Mouse (Mus musculus) liver, adult 2 months (tissue): ENCODE results near the gene BC005624.

Source experiments
- CTCF ChIP-seq: fragments of 200-500 bp; IDR thresholded peaks from 2 replicates; pipeline ENCODE4 v1.5.1; 2011; ENCODE audit warnings: low read depth, low read length, control low read depth
- POLR2A ChIP-seq: fragments of 200-500 bp; IDR thresholded peaks from 2 replicates; pipeline ENCODE4 v1.6.1; 2011; ENCODE audit warnings: low read length, control low read depth; ENCODE audit not compliant: insufficient read depth; ENCODE audit errors: extremely low read depth

DNA sequence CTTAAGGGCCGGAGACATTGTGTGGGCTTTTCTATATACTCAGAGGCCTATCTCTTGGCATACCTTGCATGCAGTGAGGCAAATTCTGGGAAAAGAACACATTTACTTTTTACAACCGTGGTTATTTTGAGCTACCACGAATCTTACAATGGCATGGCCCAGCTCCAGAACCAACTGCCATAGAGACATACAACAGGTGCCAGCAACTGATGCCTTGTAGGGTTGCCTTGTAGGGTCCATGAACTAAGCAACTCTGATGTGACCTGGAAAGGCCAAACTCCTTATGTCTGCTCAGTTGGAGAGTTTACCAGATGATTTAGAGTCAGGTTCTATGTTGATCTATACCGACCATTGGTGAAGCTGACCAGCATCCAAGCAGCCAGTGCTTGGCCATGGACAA is 12.9 kb upstream of the BC005624 start:
- TF ChIP-seq CTCF (no peak), POLR2A (no peak)
